Mouse (Mus musculus) lung, embryonic 14.5 days (tissue): Measurements from ENCODE around the gene Rft1. TPM values are rescaled to one million over a fixed set of nuclear protein-coding genes. Genes with fewer than 3 reads are reported as not detected.
A peak's percentile ranks its signal among the peaks of the same experiment; 100 is the strongest.

Experiments used
- ATAC-seq: fragments of 200-750 bp; cut with Nextera tagmentation; 2 replicates; pipeline ENCODE4 v1.8.0; 2017; ENCODE audit warnings: mild to moderate bottlenecking, moderate TSS enrichment, moderate library complexity; ENCODE audit not compliant: insufficient read depth
- DNase-seq: peaks from one replicate; pipeline ENCODE4 v3.0.0-alpha.2; 2015
- H3K27ac ChIP-seq: fragments of 300-500 bp; sonication (generic); 2 replicates; pipeline ENCODE4 v1.5.1; 2014; ENCODE audit warnings: low read depth, mild to moderate bottlenecking, moderate library complexity
- H3K27me3 ChIP-seq: fragments of 300-500 bp; sonication (generic); 2 replicates; pipeline ENCODE4 v1.6.1; 2014; ENCODE audit warnings: low read length, control low read depth; ENCODE audit not compliant: insufficient read depth
- H3K36me3 ChIP-seq: fragments of 300-500 bp; sonication (generic); 2 replicates; pipeline ENCODE4 v1.6.1; 2014; ENCODE audit warnings: control low read depth; ENCODE audit not compliant: insufficient read depth
- H3K4me1 ChIP-seq: fragments of 300-500 bp; sonication (generic); 2 replicates; pipeline ENCODE4 v1.6.1; 2014; ENCODE audit warnings: antibody characterized with exemption, control low read depth; ENCODE audit not compliant: insufficient read depth
- H3K4me2 ChIP-seq: fragments of 300-500 bp; sonication (generic); 2 replicates; pipeline ENCODE4 v1.6.1; 2014; ENCODE audit warnings: mild to moderate bottlenecking
- H3K4me3 ChIP-seq: fragments of 300-500 bp; sonication (generic); 2 replicates; pipeline ENCODE4 v1.5.1; 2014; ENCODE audit warnings: low read depth, low read length
- H3K9ac ChIP-seq: fragments of 300-500 bp; sonication (generic); 2 replicates; pipeline ENCODE4 v1.6.1; 2014
- H3K9me3 ChIP-seq: fragments of 300-500 bp; sonication (generic); 2 replicates; pipeline ENCODE4 v1.6.1; 2016; ENCODE audit warnings: low read depth, low read length, control low read depth
- CTCF ChIP-seq: IDR thresholded peaks from 2 replicates; pipeline ENCODE4 v1.5.1; 2016; ENCODE audit warnings: antibody characterized with exemption, low read depth
- WGBS: fragments of 180-500 bp; shearing (Covaris S2); extraction: QIAGEN DNeasy Blood & Tissue Kit; methylation state at CpG from one replicate; pipeline ENCODE4 v1.1.7; 2014; 5-methylcytosine and 5-hydroxymethylcytosine counted together
- polyA plus RNA-seq: library from polyadenylated mRNA; unstranded; fragments of >200 nt; fragmentation: Nextera tagmentation; extraction: Ambion mirVana; gene quantifications from 2 replicates; pipeline ENCODE4 v1.2.1, GENCODE M21; 2014

Gene Rft1
- polyA plus RNA-seq, 1 experiment from 2014 or later: 18.0 TPM

GRCm38 (mm10) chr14:30612523-30612922 is 41.6 kb upstream of the Rft1 start:
- ATAC-seq: peak; percentile 36; the same call in 1 of the 2 replicates
- H3K4me1 ChIP-seq: 0 out of 2 replicates have a peak, but pooled peaks cover 3% of the 10 kb centered on the region
- H3K4me3 ChIP-seq: no peak overlapping the region
- TF ChIP-seq CTCF: peak; percentile 90
- no peak overlapping the region for H3K9ac ChIP-seq
- H3K27me3 ChIP-seq: no peaks in the 10 kb centered on the region
- peak; percentile 79 for DNase-seq
- 20% methylated on average over 7 of the region's 7 CpGs for WGBS
- 0 out of 2 replicates have a peak, but pooled peaks cover 16% of the 10 kb centered on the region for H3K36me3 ChIP-seq
- H3K9me3 ChIP-seq: no peaks in the 10 kb centered on the region
- H3K4me2 ChIP-seq: no peak overlapping the region
- H3K27ac ChIP-seq: no peak overlapping the region

- ATAC-seq: no peak
- no peak overlapping the region for H3K4me3 ChIP-seq
- 78% methylated on average over 2 of the region's 2 CpGs for WGBS
- H3K9me3 ChIP-seq: no peaks in the 10 kb centered on the region
- 0 out of 2 replicates have a peak, but pooled peaks cover 14% of the 10 kb centered on the region for H3K36me3 ChIP-seq
- 0 out of 2 replicates have a peak, but pooled peaks cover 3% of the 10 kb centered on the region for H3K4me1 ChIP-seq
- H3K27me3 ChIP-seq: no peaks in the 10 kb centered on the region
- H3K4me2 ChIP-seq: no peak overlapping the region
- DNase-seq: no peak
- no peak overlapping the region for H3K27ac ChIP-seq
- no peak for TF ChIP-seq CTCF
- H3K9ac ChIP-seq: no peak overlapping the region
Observed at GRCm38 (mm10) chr14:30612962-30613715, 41.0 kb upstream of the Rft1 start.

GRCm38 (mm10) chr14:30616751-30617150 is 37.4 kb upstream of the Rft1 start:
- Histone ChIP-seq H3K4me3 (no peak overlapping the region), H3K27me3 (no peaks in the 10 kb centered on the region), H3K4me2 (no peak overlapping the region), H3K9ac (no peak overlapping the region), H3K4me1 (no peaks in the 10 kb centered on the region), H3K27ac (no peak overlapping the region), H3K9me3 (no peaks in the 10 kb centered on the region), H3K36me3 (0 out of 2 replicates have a peak, but pooled peaks cover 4% of the 10 kb centered on the region)
- WGBS: 63% methylated on average over 2 of the region's 2 CpGs
- ATAC-seq (no peak), DNase-seq (no peak)
- TF ChIP-seq CTCF: no peak

- ATAC-seq (no peak), DNase-seq (no peak)
- no peaks in the 10 kb centered on the region for H3K9me3 ChIP-seq
- no peak overlapping the region for H3K4me2 ChIP-seq
- H3K27me3 ChIP-seq: no peaks in the 10 kb centered on the region
- H3K36me3 ChIP-seq: 0 out of 2 replicates have a peak, but pooled peaks cover 4% of the 10 kb centered on the region
- TF ChIP-seq CTCF: no peak
- no peak overlapping the region for H3K4me3 ChIP-seq
- H3K27ac ChIP-seq: no peak overlapping the region
- WGBS: 90% methylated on average over 2 of the region's 2 CpGs
- H3K9ac ChIP-seq: no peak overlapping the region
- H3K4me1 ChIP-seq: no peaks in the 10 kb centered on the region
Observed at GRCm38 (mm10) chr14:30618746-30619275, 35.3 kb upstream of the Rft1 start.

GRCm38 (mm10) chr14:30619982-30620578 is 34.1 kb upstream of the Rft1 start:
- no peaks in the 10 kb centered on the region for H3K4me1 ChIP-seq
- no peak overlapping the region for H3K4me3 ChIP-seq
- no peaks in the 10 kb centered on the region for H3K27me3 ChIP-seq
- WGBS: 64% methylated on average over 7 of the region's 7 CpGs
- H3K9me3 ChIP-seq: no peaks in the 10 kb centered on the region
- H3K27ac ChIP-seq: no peak overlapping the region
- DNase-seq (no peak), ATAC-seq (no peak)
- H3K36me3 ChIP-seq: 0 out of 2 replicates have a peak, but pooled peaks cover 4% of the 10 kb centered on the region
- no peak overlapping the region for H3K4me2 ChIP-seq
- no peak for TF ChIP-seq CTCF
- H3K9ac ChIP-seq: no peak overlapping the region

- no peak overlapping the region for H3K9ac ChIP-seq
- H3K4me2 ChIP-seq: no peak overlapping the region
- no peak for TF ChIP-seq CTCF
- WGBS: 78% methylated on average over 7 of the region's 7 CpGs
- no peaks in the 10 kb centered on the region for H3K27me3 ChIP-seq
- no peak overlapping the region for H3K4me3 ChIP-seq
- DNase-seq (no peak), ATAC-seq (no peak)
- H3K4me1 ChIP-seq: no peaks in the 10 kb centered on the region
- H3K36me3 ChIP-seq: 0 out of 2 replicates have a peak, but pooled peaks cover 4% of the 10 kb centered on the region
- H3K9me3 ChIP-seq: no peaks in the 10 kb centered on the region
- 0 out of 2 replicates have a peak overlapping the region, but pooled peaks have one; percentile 8 for H3K27ac ChIP-seq
Observed at GRCm38 (mm10) chr14:30622130-30622529, 32.0 kb upstream of the Rft1 start.

- H3K4me2 ChIP-seq: no peak overlapping the region
- H3K4me3 ChIP-seq: no peak overlapping the region
- no peaks in the 10 kb centered on the region for H3K4me1 ChIP-seq
- H3K27me3 ChIP-seq: no peaks in the 10 kb centered on the region
- 0 out of 2 replicates have a peak overlapping the region, but pooled peaks have one; percentile 8 for H3K27ac ChIP-seq
- ATAC-seq (no peak), DNase-seq (no peak)
- H3K9ac ChIP-seq: no peak overlapping the region
- 75% methylated on average over 8 of the region's 8 CpGs for WGBS
- no peaks in the 10 kb centered on the region for H3K9me3 ChIP-seq
- 0 out of 2 replicates have a peak, but pooled peaks cover 4% of the 10 kb centered on the region for H3K36me3 ChIP-seq
- no peak for TF ChIP-seq CTCF
Observed at GRCm38 (mm10) chr14:30622556-30622955, 31.6 kb upstream of the Rft1 start.
